Mouse (Mus musculus) liver, embryonic 11.5 days (tissue): Measurements from ENCODE around the gene Clec2l. TPM values are rescaled to one million over a fixed set of nuclear protein-coding genes. Genes with fewer than 3 reads are reported as not detected.

Experiments used
- ATAC-seq: fragments of 200-750 bp; cut with Nextera tagmentation; replicated peaks from 2 replicates; pipeline ENCODE4 v1.8.0; 2017; ENCODE audit warnings: moderate number of reproducible peaks, mild to moderate bottlenecking, moderate TSS enrichment, moderate library complexity; ENCODE audit not compliant: low FRiP score
- DNase-seq: peaks from one replicate; pipeline ENCODE4 v3.0.0-alpha.2; 2017; ENCODE audit warnings: low spot score
- H3K27ac ChIP-seq: fragments of 300-500 bp; sonication (generic); 2 replicates; pipeline ENCODE4 v1.5.1; 2014; ENCODE audit warnings: mild to moderate bottlenecking, low read depth, low read length, control low read depth
- H3K27me3 ChIP-seq: fragments of 300-500 bp; sonication (generic); replicated peaks from 2 replicates; pipeline ENCODE4 v1.6.1; 2014; ENCODE audit warnings: low read length, mixed read lengths; ENCODE audit not compliant: control insufficient read depth, insufficient read depth
- H3K36me3 ChIP-seq: fragments of 300-500 bp; sonication (generic); 2 replicates; pipeline ENCODE4 v1.6.1; 2014; ENCODE audit warnings: mild to moderate bottlenecking, low read length, moderate library complexity, mixed read lengths; ENCODE audit not compliant: control insufficient read depth, insufficient read depth
- H3K4me1 ChIP-seq: fragments of 300-500 bp; sonication (generic); replicated peaks from 2 replicates; pipeline ENCODE4 v1.6.1; 2014; ENCODE audit warnings: low read length, mixed read lengths; ENCODE audit not compliant: control insufficient read depth, insufficient read depth
- H3K4me2 ChIP-seq: fragments of 300-500 bp; sonication (generic); 2 replicates; pipeline ENCODE4 v1.6.1; 2014; ENCODE audit warnings: mild to moderate bottlenecking, control low read depth, moderate library complexity
- H3K4me3 ChIP-seq: fragments of 300-500 bp; sonication (generic); 2 replicates; pipeline ENCODE4 v1.5.1; 2014; ENCODE audit warnings: low read depth, low read length, control low read depth
- H3K9ac ChIP-seq: fragments of 300-500 bp; sonication (generic); 2 replicates; pipeline ENCODE4 v1.6.1; 2014; ENCODE audit warnings: low read depth, low read length, control low read depth
- H3K9me3 ChIP-seq: fragments of 300-500 bp; sonication (generic); 2 replicates; pipeline ENCODE4 v1.6.1; 2016; ENCODE audit warnings: low read length, inconsistent platforms, mixed read lengths; ENCODE audit not compliant: control insufficient read depth
- WGBS: fragments of 180-500 bp; shearing (Covaris S2); extraction: QIAGEN DNeasy Blood & Tissue Kit; methylation state at CpG from one replicate; pipeline ENCODE4 v1.1.7; 2014; 5-methylcytosine and 5-hydroxymethylcytosine counted together
- polyA plus RNA-seq: library from polyadenylated mRNA; unstranded; fragments of >200 nt; fragmentation: Nextera tagmentation; extraction: Ambion mirVana; gene quantifications from 2 replicates; pipeline ENCODE4 v1.2.1, GENCODE M21; 2014

Clec2l gene
- polyA plus RNA-seq, 1 experiment from 2014 or later = 0.43 TPM

DNA sequence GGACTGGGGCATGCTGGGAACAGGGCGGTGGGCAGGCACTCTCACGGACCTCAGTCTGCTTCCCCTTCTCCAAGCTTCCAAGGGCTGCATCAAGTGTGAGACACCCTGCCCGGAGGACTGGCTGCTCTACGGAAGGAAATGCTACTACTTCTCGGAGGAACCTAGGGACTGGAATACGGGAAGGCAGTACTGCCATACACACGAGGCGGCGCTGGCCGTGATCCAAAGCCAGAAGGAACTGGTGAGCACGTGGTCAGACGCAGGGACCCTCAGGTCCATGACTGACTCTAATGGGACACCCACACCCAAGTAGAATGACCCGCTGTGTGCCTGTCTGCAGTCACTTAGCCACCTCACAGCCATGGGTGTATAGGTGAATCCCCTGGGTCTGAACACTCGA lies 13.9 kb downstream of the Clec2l start:
- Histone ChIP-seq H3K36me3 (no peaks in the 10 kb centered on the region), H3K9ac (no peak overlapping the region), H3K4me3 (no peak overlapping the region), H3K4me1 (peaks cover 6% of the 10 kb centered on the region), H3K4me2 (peak overlapping the region; percentile 37), H3K27me3 (no peaks in the 10 kb centered on the region; the same call in 1 of the 2 replicates), H3K27ac (no peak overlapping the region), H3K9me3 (no peaks in the 10 kb centered on the region)
- ATAC-seq = no peak
- WGBS = 65% methylated on average over 14 of the region's 14 CpGs
- DNase-seq = no peak

DNA sequence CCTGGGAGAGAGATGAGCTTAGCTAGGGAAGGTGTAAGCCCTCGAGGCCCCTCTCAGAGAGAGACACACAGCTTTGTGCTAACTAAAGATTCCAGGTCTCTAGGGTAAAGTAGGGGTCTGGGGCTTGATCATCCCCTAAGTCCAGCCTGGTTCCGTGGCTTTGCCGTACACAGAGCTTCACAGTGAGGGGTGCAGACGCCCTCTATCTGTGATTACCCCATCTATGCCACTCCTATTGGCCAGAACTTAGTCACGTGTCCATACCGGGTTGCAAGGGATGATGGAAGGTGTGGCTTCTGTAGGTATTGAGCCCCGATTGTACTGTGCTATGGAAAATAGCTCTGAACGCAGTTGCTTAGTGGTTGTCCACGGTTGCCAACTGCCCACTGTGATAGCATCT lies 14.8 kb downstream of the Clec2l start:
- Histone ChIP-seq H3K27me3 (no peaks in the 10 kb centered on the region; the same call in 1 of the 2 replicates), H3K27ac (no peak overlapping the region), H3K4me1 (peaks cover 6% of the 10 kb centered on the region), H3K4me2 (no peak overlapping the region; the same call in 1 of the 2 replicates), H3K36me3 (no peaks in the 10 kb centered on the region), H3K9ac (no peak overlapping the region), H3K9me3 (no peaks in the 10 kb centered on the region), H3K4me3 (no peak overlapping the region)
- peak; percentile 36; the same call in 1 of the 2 replicates for ATAC-seq
- WGBS = 70% methylated on average over 9 of the region's 9 CpGs
- no peak for DNase-seq

DNA sequence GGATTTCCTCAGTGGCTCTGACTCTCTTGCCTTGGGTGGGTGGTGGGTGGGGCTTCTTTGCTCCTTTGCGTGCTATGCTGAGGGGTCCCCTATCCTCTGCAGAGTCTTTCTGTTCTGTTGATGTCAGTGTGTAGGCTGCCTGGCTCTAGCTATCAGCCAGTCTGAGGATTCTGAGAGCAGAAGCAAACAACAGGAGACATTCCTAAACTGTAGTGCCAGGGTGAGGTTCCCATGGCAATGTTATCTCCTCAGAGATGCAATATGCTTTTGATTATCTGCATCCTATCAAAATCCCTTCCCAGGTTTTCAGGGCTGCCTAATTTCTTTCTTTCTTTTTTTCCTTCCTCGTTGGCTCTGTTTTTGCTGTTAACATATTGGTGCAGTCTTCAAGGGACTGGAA lies 19.7 kb downstream of the Clec2l start:
- H3K4me3 ChIP-seq = no peak overlapping the region
- no peaks in the 10 kb centered on the region for H3K4me1 ChIP-seq
- H3K27ac ChIP-seq = no peak overlapping the region
- 0 out of 2 replicates have a peak, but pooled peaks cover 2% of the 10 kb centered on the region for H3K36me3 ChIP-seq
- H3K4me2 ChIP-seq = no peak overlapping the region
- no peaks in the 10 kb centered on the region for H3K27me3 ChIP-seq
- H3K9ac ChIP-seq = no peak overlapping the region
- ATAC-seq (no peak), DNase-seq (no peak)
- 56% methylated on average over 2 of the region's 2 CpGs for WGBS
- H3K9me3 ChIP-seq = no peaks in the 10 kb centered on the region

DNA sequence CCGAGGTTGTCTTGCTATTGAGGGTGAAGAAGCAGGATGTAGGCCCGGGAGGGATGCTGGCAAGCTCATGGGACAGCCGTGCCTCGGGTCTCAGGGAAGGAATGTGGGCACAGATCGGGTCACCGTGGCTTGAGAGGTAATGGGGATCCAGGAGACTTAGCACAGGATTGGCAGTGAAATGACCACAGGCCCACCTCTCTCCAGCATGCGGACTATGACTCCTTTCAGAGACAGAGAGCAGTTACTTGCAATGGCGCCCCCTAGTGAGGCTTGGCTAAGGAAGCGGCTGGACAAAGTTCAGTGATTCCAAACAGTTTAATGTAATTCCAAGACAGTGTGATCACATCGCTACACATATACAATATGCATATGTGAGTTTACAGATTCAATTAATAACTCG lies 24.3 kb downstream of the Clec2l start:
- H3K9me3 ChIP-seq = no peaks in the 10 kb centered on the region
- 62% methylated on average over 11 of the region's 11 CpGs for WGBS
- H3K27ac ChIP-seq = no peak overlapping the region
- peaks cover 6% of the 10 kb centered on the region; the same call in 1 of the 2 replicates for H3K36me3 ChIP-seq
- no peak overlapping the region for H3K4me3 ChIP-seq
- ATAC-seq (no peak), DNase-seq (no peak)
- no peak overlapping the region for H3K4me2 ChIP-seq
- H3K4me1 ChIP-seq = no peaks in the 10 kb centered on the region
- no peaks in the 10 kb centered on the region for H3K27me3 ChIP-seq
- no peak overlapping the region for H3K9ac ChIP-seq

DNA sequence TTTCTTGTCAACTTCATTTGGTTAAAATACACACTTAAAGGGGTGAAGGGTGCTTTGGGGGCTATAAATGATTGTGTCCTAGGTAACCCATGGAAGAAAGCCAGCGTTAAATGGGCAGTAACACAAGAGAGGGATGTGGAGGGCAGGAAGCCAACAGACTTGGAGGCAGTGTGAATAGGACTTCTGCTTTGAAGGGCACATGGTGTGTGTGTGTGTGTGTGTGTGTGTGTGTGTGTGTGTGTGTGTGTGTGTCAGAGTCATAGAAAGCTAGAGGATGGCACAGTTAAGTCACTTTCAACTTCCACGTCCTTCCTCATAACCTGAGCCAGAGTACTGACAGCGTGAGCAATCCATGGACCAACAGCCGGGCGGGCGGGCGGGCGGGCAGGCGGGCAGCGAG lies 26.0 kb downstream of the Clec2l start:
- Histone ChIP-seq H3K27ac (no peak overlapping the region), H3K9me3 (no peaks in the 10 kb centered on the region), H3K27me3 (no peaks in the 10 kb centered on the region), H3K4me2 (no peak overlapping the region), H3K9ac (no peak overlapping the region), H3K36me3 (peaks cover 10% of the 10 kb centered on the region), H3K4me1 (no peaks in the 10 kb centered on the region), H3K4me3 (no peak overlapping the region)
- ATAC-seq = no peak
- 90% methylated on average over 10 of the region's 10 CpGs for WGBS
- no peak for DNase-seq

DNA sequence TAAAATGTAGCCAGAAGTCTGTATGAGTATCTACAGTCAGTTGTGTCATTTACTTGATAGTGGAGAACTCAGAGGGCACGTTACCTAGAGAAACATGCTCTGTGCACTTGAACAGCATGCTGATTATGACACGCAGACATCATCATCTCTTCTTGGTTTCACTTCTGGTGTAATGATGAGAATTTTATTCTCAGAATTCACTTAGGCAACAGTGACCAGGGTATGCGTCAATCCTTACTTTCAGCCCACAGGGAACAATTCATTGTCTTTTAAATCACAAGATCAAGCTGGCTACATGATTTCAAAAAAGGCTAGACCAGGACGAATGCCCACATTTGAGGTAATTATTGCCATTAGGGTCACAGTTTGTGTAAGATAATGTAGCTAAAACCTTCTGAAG lies 27.7 kb downstream of the Clec2l start:
- no peaks in the 10 kb centered on the region for H3K4me1 ChIP-seq
- H3K9ac ChIP-seq = no peak overlapping the region
- WGBS = 87% methylated on average over 4 of the region's 4 CpGs
- no peaks in the 10 kb centered on the region for H3K27me3 ChIP-seq
- peaks cover 17% of the 10 kb centered on the region for H3K36me3 ChIP-seq
- ATAC-seq (no peak), DNase-seq (no peak)
- no peak overlapping the region for H3K4me3 ChIP-seq
- H3K9me3 ChIP-seq = no peaks in the 10 kb centered on the region
- H3K4me2 ChIP-seq = no peak overlapping the region
- H3K27ac ChIP-seq = no peak overlapping the region

DNA sequence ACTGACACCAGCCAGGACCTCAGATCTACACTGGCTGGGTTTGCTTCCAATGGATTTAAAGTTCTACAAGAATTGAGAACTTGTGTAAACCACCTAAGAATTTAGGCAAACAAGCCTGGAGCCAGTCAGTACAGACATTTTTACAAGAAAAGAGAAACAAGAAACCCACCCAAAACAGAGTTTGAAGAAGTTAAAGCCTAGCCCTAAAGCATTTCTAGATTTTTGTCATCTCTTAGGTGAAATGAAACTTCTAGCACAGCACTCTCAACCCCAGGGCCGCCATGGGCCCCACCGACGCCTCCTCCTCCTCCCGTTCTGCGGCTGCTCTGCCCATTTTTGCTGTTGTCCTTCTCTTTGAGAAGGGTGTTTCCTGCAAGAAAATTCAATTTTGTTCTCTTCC lies 28.2 kb downstream of the Clec2l start:
- Histone ChIP-seq H3K9ac (no peak overlapping the region), H3K4me3 (no peak overlapping the region), H3K4me1 (no peaks in the 10 kb centered on the region), H3K27me3 (no peaks in the 10 kb centered on the region), H3K36me3 (peaks cover 17% of the 10 kb centered on the region), H3K4me2 (no peak overlapping the region), H3K27ac (no peak overlapping the region), H3K9me3 (no peaks in the 10 kb centered on the region)
- 89% methylated on average over 5 of the region's 5 CpGs for WGBS
- ATAC-seq (no peak), DNase-seq (no peak)

DNA sequence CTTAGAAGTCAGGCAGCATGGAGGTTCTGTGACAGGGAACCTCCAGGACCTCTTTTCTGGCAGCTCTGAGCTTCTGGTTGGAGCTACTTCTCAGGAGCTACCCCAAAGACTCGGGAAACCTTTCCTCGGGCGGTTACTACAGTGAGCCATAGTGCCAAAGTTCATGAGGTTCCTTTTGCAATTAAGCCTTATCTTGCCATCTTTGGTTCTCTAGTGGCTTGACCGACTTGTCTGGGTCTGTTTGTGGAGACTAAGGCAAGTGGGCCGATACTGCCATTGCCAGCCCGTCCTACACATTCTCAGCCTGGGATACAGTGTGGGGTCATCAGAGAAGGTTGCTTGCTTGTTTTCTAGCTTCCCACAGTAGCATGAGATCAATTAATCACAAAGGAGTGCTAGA lies 29.7 kb downstream of the Clec2l start:
- H3K36me3 ChIP-seq = peaks cover 20% of the 10 kb centered on the region
- WGBS = 91% methylated on average over 6 of the region's 6 CpGs
- ATAC-seq = no peak

DNA sequence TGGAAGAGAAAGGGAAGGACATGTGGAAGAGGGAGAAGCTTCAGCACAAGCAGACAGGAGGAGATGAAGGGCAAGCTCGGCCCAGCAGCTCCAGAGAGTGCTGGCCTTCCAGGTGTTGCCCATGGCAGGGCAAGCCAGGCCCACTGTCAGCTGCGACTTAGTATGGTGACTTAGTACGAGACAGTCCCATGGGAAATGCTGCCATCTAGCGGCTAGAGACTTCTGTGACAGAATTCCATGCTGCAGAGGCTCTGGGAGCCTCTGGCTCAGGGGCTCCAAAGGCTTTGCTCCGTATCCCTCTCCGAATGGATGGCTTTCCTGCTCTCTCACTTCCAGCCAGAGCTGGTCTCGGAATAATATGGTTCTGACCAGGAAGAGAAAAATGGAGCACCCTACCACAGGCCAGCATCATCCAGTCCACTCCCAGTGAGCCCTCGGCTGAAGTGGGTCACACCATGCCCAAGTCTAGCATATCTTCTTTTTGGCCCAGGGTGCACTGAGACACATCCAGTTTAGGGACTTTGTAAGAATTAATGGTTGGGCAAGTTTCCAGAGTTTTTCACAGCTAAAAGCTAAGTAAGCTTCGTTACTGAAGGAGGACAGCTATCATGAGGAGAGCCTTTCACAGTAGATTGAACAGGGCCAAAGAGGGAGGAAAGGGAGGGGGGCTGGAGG lies 32.6 kb downstream of the Clec2l start:
- Histone ChIP-seq H3K9ac (no peak overlapping the region), H3K4me1 (no peaks in the 10 kb centered on the region), H3K4me2 (no peak overlapping the region), H3K9me3 (no peaks in the 10 kb centered on the region), H3K36me3 (peaks cover 41% of the 10 kb centered on the region), H3K27me3 (no peaks in the 10 kb centered on the region), H3K27ac (no peak overlapping the region), H3K4me3 (no peak overlapping the region)
- peak; percentile 69 for ATAC-seq
- DNase-seq = peak; percentile 75
- 36% methylated on average over 9 of the region's 9 CpGs for WGBS

More for the DNA sequence above, 29.7 kb downstream of the Clec2l start:
- no peak overlapping the region for H3K27ac ChIP-seq
- H3K27me3 ChIP-seq = no peaks in the 10 kb centered on the region
- no peak overlapping the region for H3K9ac ChIP-seq
- H3K4me1 ChIP-seq = no peaks in the 10 kb centered on the region
- H3K9me3 ChIP-seq = no peaks in the 10 kb centered on the region
- no peak overlapping the region for H3K4me2 ChIP-seq
- no peak overlapping the region for H3K4me3 ChIP-seq
- DNase-seq = no peak
